Mouse (Mus musculus) cerebellum, adult 2 months (tissue): ENCODE measurements around the gene Ppm1l.

ENCODE experiments used
- CTCF ChIP-seq: fragments of 200-500 bp; IDR thresholded peaks from 2 replicates; pipeline ENCODE4 v1.5.1; 2011; ENCODE audit warnings: low read depth, mild to moderate bottlenecking, control low read depth, low read length, moderate library complexity, borderline replicate concordance; ENCODE audit not compliant: insufficient read depth
- POLR2A ChIP-seq: fragments of 200-500 bp; IDR thresholded peaks from 2 replicates; pipeline ENCODE4 v1.6.1; 2011; ENCODE audit warnings: low read length, control low read depth, borderline replicate concordance; ENCODE audit not compliant: insufficient read depth

DNA sequence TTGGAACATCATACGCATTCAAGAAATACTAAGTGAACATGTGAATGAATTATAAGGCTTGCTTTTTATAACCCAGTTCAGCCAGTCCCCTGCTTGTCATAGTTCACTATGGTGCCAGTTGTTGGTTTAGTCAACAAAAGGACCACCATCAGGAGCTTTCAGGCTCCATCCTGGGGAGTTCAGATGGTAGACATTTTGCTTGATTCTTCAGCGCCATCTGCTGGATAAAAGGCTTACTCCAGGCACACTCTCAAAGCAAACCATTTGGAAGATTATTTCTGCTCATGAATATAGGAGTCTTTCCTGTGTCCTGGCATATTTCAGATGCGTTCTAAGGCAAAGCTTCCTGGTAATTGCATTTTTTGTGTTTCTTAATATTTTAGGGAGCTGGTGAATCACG is 165.2 kb downstream of the Ppm1l start:
- TF ChIP-seq CTCF (peak; percentile 73), POLR2A (no peak)
